Mouse (Mus musculus) spleen, adult 2 months (tissue): ENCODE data around the gene Ermard. TPM values are rescaled to one million over a fixed set of nuclear protein-coding genes. Genes with fewer than 3 reads are reported as not detected.

ENCODE experiments used
- DNase-seq, 2 experiments: peaks; one replicate each; pipeline versions ENCODE4 v3.0.0 to v3.0.0-alpha.2; 2012 to 2021; ENCODE audit warnings: low spot score in 2 of 2, low read depth in 1 of 2
- H3K27ac ChIP-seq: fragments of 200-500 bp; 2 replicates; pipeline ENCODE4 v1.5.1; 2012; ENCODE audit warnings: low read length, inconsistent platforms; ENCODE audit not compliant: insufficient read depth
- H3K27me3 ChIP-seq: fragments of 200-500 bp; 2 replicates; pipeline ENCODE4 v1.6.1; 2012; ENCODE audit warnings: mild to moderate bottlenecking, moderate library complexity, low read length, inconsistent platforms; ENCODE audit not compliant: control insufficient read depth, insufficient read depth
- H3K36me3 ChIP-seq: fragments of 200-500 bp; 2 replicates; pipeline ENCODE4 v1.6.1; 2012; ENCODE audit warnings: mild to moderate bottlenecking, low read length, inconsistent platforms; ENCODE audit not compliant: control insufficient read depth, insufficient read depth
- H3K4me1 ChIP-seq: fragments of 200-500 bp; 2 replicates; pipeline ENCODE4 v1.6.1; 2011; ENCODE audit warnings: inconsistent platforms; ENCODE audit not compliant: control insufficient read depth, insufficient read depth, insufficient read length
- H3K4me3 ChIP-seq: fragments of 200-500 bp; 2 replicates; pipeline ENCODE4 v1.5.1; 2011; ENCODE audit warnings: mild to moderate bottlenecking, inconsistent platforms; ENCODE audit not compliant: insufficient read depth, insufficient read length; ENCODE audit errors: extremely low read depth
- CTCF ChIP-seq: fragments of 200-500 bp; IDR thresholded peaks from 2 replicates; pipeline ENCODE4 v1.5.1; 2011; ENCODE audit warnings: mild to moderate bottlenecking, inconsistent platforms; ENCODE audit not compliant: insufficient read depth, insufficient read length, insufficient replicate concordance; ENCODE audit errors: extremely low read depth
- POLR2A ChIP-seq: fragments of 200-500 bp; IDR thresholded peaks from 2 replicates; pipeline ENCODE4 v1.6.1; 2011; ENCODE audit warnings: low read depth, low read length, inconsistent platforms
- WGBS: fragments of 180-500 bp; shearing (Covaris S2); methylation state at CpG from one replicate; pipeline ENCODE4 v1.1.7; 2018; 5-methylcytosine and 5-hydroxymethylcytosine counted together
- polyA plus RNA-seq: library from polyadenylated mRNA; depleted of rRNA; stranded (reverse); fragments of >200 nt; gene quantifications from 2 replicates; pipeline ENCODE4 v1.2.3, GENCODE M21; 2012; rRNA removed

Ermard gene
- polyA plus RNA-seq, 1 experiment = 43.1 TPM

DNA sequence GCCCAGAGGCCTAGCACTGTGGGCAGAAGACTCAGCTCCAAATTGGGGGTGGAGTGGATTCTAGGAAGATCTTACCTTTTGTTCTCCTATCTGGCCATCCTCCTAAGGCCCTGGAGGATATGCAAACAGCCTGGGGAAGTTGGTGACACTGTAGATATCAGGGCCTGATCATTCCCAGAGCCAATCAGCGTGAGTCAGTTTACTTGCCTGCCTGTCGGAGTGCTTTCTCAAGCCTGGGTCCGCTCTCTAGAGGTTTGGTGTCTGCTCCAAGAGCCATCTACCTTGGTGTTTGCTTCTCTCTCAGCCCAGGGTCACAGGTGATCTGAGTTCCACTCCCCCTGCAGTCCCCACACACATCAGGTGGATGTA lies 89.3 kb downstream of the Ermard start:
- no peaks in the 10 kb centered on the region for H3K4me1 ChIP-seq
- H3K27ac ChIP-seq = no peak overlapping the region
- TF ChIP-seq POLR2A = no peak
- TF ChIP-seq CTCF = no peak
- 88% methylated on average over 3 of the region's 3 CpGs for WGBS
- H3K36me3 ChIP-seq = no peaks in the 10 kb centered on the region
- DNase-seq = no peak
- H3K4me3 ChIP-seq = no peak overlapping the region
- no peaks in the 10 kb centered on the region for H3K27me3 ChIP-seq

DNA sequence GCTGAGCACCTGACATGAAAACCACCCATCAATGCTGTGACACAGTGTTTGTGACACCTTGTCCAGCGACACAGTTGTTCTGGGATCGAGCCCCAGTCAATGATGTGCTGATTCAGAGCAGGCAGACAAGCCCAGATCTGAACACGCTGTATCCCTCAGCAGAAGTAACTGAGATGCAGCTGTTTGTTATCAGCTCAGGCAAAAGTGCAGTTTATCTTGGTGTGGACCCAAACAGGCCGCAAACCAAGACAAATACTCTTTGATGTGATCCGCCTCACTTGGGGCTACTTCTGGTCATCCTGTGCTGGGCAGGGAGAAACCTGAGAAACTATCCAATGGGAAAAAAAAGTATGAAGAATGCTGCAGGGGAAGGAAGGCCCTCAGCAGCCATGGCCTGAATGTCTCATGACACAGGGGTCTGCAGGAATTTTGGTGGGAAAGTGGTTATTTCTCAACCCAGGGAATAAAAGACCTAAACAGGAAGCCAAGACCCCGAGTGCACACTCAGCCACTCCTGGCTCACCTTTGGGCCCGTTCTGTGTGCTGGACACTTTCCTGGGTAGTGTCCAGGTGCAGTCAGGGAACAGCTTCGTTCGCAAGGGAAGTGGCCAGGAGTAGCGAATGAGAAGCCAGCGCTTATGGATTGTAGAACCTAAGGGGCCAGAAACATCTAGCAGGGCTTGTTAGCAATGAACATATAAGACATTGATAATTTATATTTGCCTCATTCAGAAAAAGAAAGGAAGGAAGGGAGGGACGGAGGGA lies 94.1 kb downstream of the Ermard start:
- TF ChIP-seq POLR2A (no peak), CTCF (no peak)
- H3K4me1 ChIP-seq = no peaks in the 10 kb centered on the region
- no peaks in the 10 kb centered on the region for H3K36me3 ChIP-seq
- no peak overlapping the region for H3K4me3 ChIP-seq
- DNase-seq = no peak
- no peak overlapping the region for H3K27ac ChIP-seq
- 89% methylated on average over 12 of the region's 12 CpGs for WGBS
- no peaks in the 10 kb centered on the region for H3K27me3 ChIP-seq

DNA sequence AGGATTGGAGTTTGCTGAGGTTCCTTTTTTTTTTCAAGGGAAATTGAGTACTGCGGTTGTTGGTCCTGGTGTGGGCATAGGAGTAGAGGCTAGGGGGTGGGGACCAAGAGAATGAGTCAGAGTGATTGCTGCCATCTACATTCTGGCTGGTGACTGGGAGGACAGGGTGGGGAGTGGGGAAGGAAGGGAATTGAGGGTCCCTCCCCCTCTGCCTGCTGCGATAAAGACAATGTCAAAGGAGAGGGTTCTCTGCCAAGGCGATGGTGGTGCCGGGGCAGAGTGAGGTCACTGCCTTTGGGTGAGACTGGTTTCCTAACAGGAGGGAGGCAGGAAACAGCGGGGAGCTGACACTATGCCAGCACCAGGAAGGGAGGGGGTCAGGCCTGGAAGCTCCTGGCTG lies 96.4 kb downstream of the Ermard start:
- Histone ChIP-seq H3K4me3 (no peak overlapping the region), H3K36me3 (no peaks in the 10 kb centered on the region), H3K27ac (no peak overlapping the region), H3K27me3 (no peaks in the 10 kb centered on the region), H3K4me1 (no peaks in the 10 kb centered on the region)
- WGBS = 11% methylated on average over 5 of the region's 5 CpGs
- TF ChIP-seq POLR2A (no peak), CTCF (no peak)
- DNase-seq = no peak

Other genes starting within 250 kb of the Ermard start
- gene Wdr27, start 98.0 kb upstream of the Ermard start, polyA plus RNA-seq = 0.65 and 0.81 TPM in 2 replicates
- 9.9 and 11.6 TPM in 2 replicates for gene 1600012H06Rik, start 98.0 kb upstream of the Ermard start, polyA plus RNA-seq
- 9.7 and 10.9 TPM in 2 replicates for gene Phf10, start 79.9 kb upstream of the Ermard start, polyA plus RNA-seq
- gene 9030025P20Rik, start 62.7 kb upstream of the Ermard start, polyA plus RNA-seq = 9.8 and 13.9 TPM in 2 replicates
- gene Gm3417, start 62.4 kb upstream of the Ermard start, polyA plus RNA-seq = 0.16 TPM in 1 of 2 replicates, not detected in the other
- 0.50 and 0.67 TPM in 2 replicates for gene Gm3435, start 31.0 kb upstream of the Ermard start, polyA plus RNA-seq
- gene Tcte3, start 280 bp downstream of the Ermard start, polyA plus RNA-seq = not detected in 2 replicates
- 0.78 and 0.99 TPM in 2 replicates for gene Gm3448, start 329 bp downstream of the Ermard start, polyA plus RNA-seq